Mouse (Mus musculus) heart, adult 11 months (tissue): ENCODE results near the gene Zfp207.

Experiments used
- DNase-seq: peaks from one replicate; pipeline ENCODE4 v3.0.0; 2022

Zfp207 gene

GRCm38 (mm10) chr11:80419743-80420142 is 36.7 kb downstream of the Zfp207 start:
- DNase-seq, result no peak

- no peak for DNase-seq
Observed at GRCm38 (mm10) chr11:80420202-80420984, 37.3 kb downstream of the Zfp207 start.

GRCm38 (mm10) chr11:80421421-80422047 is 38.5 kb downstream of the Zfp207 start:
- DNase-seq, result no peak

GRCm38 (mm10) chr11:80424691-80425090 is 41.6 kb downstream of the Zfp207 start:
- DNase-seq, result no peak

- no peak for DNase-seq
Observed at GRCm38 (mm10) chr11:80425247-80425778, 42.2 kb downstream of the Zfp207 start.

- DNase-seq, result peak; percentile 59
Observed at GRCm38 (mm10) chr11:80426029-80426813, 43.1 kb downstream of the Zfp207 start.

GRCm38 (mm10) chr11:80428381-80429008 is 45.4 kb downstream of the Zfp207 start, which contains the start of gene Psmd11:
TSS of gene Psmd11 (plus strand) at chr11:80428615.
- peak; percentile 99 for DNase-seq

- no peak for DNase-seq
Observed at GRCm38 (mm10) chr11:80429009-80429475, 46.0 kb downstream of the Zfp207 start.

- peak; percentile 79 for DNase-seq
Observed at GRCm38 (mm10) chr11:80429500-80430166, 46.6 kb downstream of the Zfp207 start.

GRCm38 (mm10) chr11:80430366-80430910 is 47.4 kb downstream of the Zfp207 start:
- DNase-seq, result no peak

GRCm38 (mm10) chr11:80446916-80447315 is 63.8 kb downstream of the Zfp207 start:
- DNase-seq, result no peak

GRCm38 (mm10) chr11:80449859-80450258 is 66.8 kb downstream of the Zfp207 start:
- no peak for DNase-seq

- DNase-seq, result no peak
Observed at GRCm38 (mm10) chr11:80452242-80452641, 69.2 kb downstream of the Zfp207 start.

GRCm38 (mm10) chr11:80453198-80453597 is 70.1 kb downstream of the Zfp207 start:
- no peak for DNase-seq
